Mouse (Mus musculus) midbrain, postnatal 0 days (tissue): ENCODE results near the gene Ccdc184. TPM values are rescaled to one million over a fixed set of nuclear protein-coding genes. Genes with fewer than 3 reads are reported as not detected.
A peak's percentile ranks its signal among the peaks of the same experiment; 100 is the strongest.

ENCODE experiments used
- ATAC-seq: fragments of 200-750 bp; cut with Nextera tagmentation; 2 replicates; pipeline ENCODE4 v1.8.0; 2017; ENCODE audit warnings: moderate number of reproducible peaks, mild to moderate bottlenecking, moderate TSS enrichment, moderate library complexity; ENCODE audit not compliant: low FRiP score
- DNase-seq: peaks from one replicate; pipeline ENCODE4 v3.0.0-alpha.2; 2015; ENCODE audit warnings: low spot score
- H3K27ac ChIP-seq: fragments of 300-500 bp; sonication (generic); 2 replicates; pipeline ENCODE4 v1.5.1; 2014; ENCODE audit warnings: low read depth, mild to moderate bottlenecking, low read length, mixed read lengths
- H3K27me3 ChIP-seq: fragments of 300-500 bp; sonication (generic); 2 replicates; pipeline ENCODE4 v1.6.1; 2014; ENCODE audit warnings: low read length, control low read depth, mixed read lengths; ENCODE audit not compliant: insufficient read depth
- H3K36me3 ChIP-seq: fragments of 300-500 bp; sonication (generic); 2 replicates; pipeline ENCODE4 v1.6.1; 2014; ENCODE audit warnings: low read length, control low read depth, mixed read lengths; ENCODE audit not compliant: insufficient read depth
- H3K4me1 ChIP-seq: fragments of 300-500 bp; sonication (generic); 2 replicates; pipeline ENCODE4 v1.6.1; 2014; ENCODE audit warnings: mild to moderate bottlenecking, control low read depth, antibody characterized with exemption, low read length, mixed read lengths; ENCODE audit not compliant: insufficient read depth
- H3K4me2 ChIP-seq: fragments of 300-500 bp; sonication (generic); 2 replicates; pipeline ENCODE4 v1.6.1; 2014; ENCODE audit warnings: low read depth, mild to moderate bottlenecking, low read length, mixed read lengths; ENCODE audit not compliant: poor library complexity, severe bottlenecking
- H3K4me3 ChIP-seq: fragments of 300-500 bp; sonication (generic); 2 replicates; pipeline ENCODE4 v1.5.1; 2014; ENCODE audit warnings: low read depth, mild to moderate bottlenecking, low read length, moderate library complexity
- H3K9ac ChIP-seq: fragments of 300-500 bp; sonication (generic); replicated peaks from 2 replicates; pipeline ENCODE4 v1.6.1; 2014; ENCODE audit warnings: mild to moderate bottlenecking, low read length, moderate library complexity, mixed read lengths; ENCODE audit not compliant: poor library complexity, severe bottlenecking
- H3K9me3 ChIP-seq: fragments of 300-500 bp; sonication (generic); 2 replicates; pipeline ENCODE4 v1.6.1; 2016; ENCODE audit warnings: low read length, control low read depth
- CTCF ChIP-seq: IDR thresholded peaks from 2 replicates; pipeline ENCODE4 v1.5.1; 2016; ENCODE audit warnings: antibody characterized with exemption, mild to moderate bottlenecking
- WGBS: fragments of 180-500 bp; shearing (Covaris S2); extraction: QIAGEN DNeasy Blood & Tissue Kit; methylation state at CpG from one replicate; pipeline ENCODE4 v1.1.7; 2014; 5-methylcytosine and 5-hydroxymethylcytosine counted together
- polyA plus RNA-seq: library from polyadenylated mRNA; unstranded; fragments of >200 nt; fragmentation: Nextera tagmentation; extraction: Ambion mirVana; gene quantifications from 2 replicates; pipeline ENCODE4 v1.2.1, GENCODE M21; 2015
- total RNA-seq: library from RNA; depleted of rRNA; stranded (reverse); fragments of >200 nt; gene quantifications from 2 replicates; pipeline ENCODE4 v1.2.3, GENCODE M21; 2014

The Ccdc184 gene
- total and polyA plus RNA-seq, 2 experiments from 2014 or later, result 127 to 132 TPM

GRCm38 (mm10) chr15:98152916-98153315 lies 14.0 kb upstream of the Ccdc184 start:
- WGBS, result 51% methylated on average over 7 of the region's 7 CpGs
- 0 out of 2 replicates have a peak overlapping the region, but pooled peaks have one; percentile 18 for H3K27ac ChIP-seq
- no peak overlapping the region for H3K4me3 ChIP-seq
- no peaks in the 10 kb centered on the region for H3K9me3 ChIP-seq
- ATAC-seq (no peak), DNase-seq (no peak)
- H3K36me3 ChIP-seq, result no peaks in the 10 kb centered on the region
- H3K9ac ChIP-seq, result no peak overlapping the region
- H3K4me1 ChIP-seq, result no peaks in the 10 kb centered on the region
- no peaks in the 10 kb centered on the region for H3K27me3 ChIP-seq
- no peak overlapping the region for H3K4me2 ChIP-seq
- no peak for TF ChIP-seq CTCF

- Histone ChIP-seq H3K9me3 (no peaks in the 10 kb centered on the region), H3K27ac (no peak overlapping the region), H3K4me1 (no peaks in the 10 kb centered on the region), H3K9ac (no peak overlapping the region), H3K4me3 (no peak overlapping the region), H3K27me3 (no peaks in the 10 kb centered on the region), H3K36me3 (no peaks in the 10 kb centered on the region), H3K4me2 (no peak overlapping the region)
- peak; percentile 72 for TF ChIP-seq CTCF
- peak; percentile 82 for DNase-seq
- 27% methylated on average over 3 of the region's 3 CpGs for WGBS
- no peak for ATAC-seq
Measured at GRCm38 (mm10) chr15:98153625-98154024, 13.3 kb upstream of the Ccdc184 start.

GRCm38 (mm10) chr15:98154146-98154545 lies 12.8 kb upstream of the Ccdc184 start:
- H3K4me3 ChIP-seq, result no peak overlapping the region
- TF ChIP-seq CTCF, result no peak
- no peak overlapping the region for H3K9ac ChIP-seq
- no peak for ATAC-seq
- no peak overlapping the region for H3K27ac ChIP-seq
- H3K4me2 ChIP-seq, result no peak overlapping the region
- WGBS, result 69% methylated on average over 3 of the region's 4 CpGs
- H3K27me3 ChIP-seq, result no peaks in the 10 kb centered on the region
- H3K9me3 ChIP-seq, result no peaks in the 10 kb centered on the region
- no peak for DNase-seq
- no peaks in the 10 kb centered on the region for H3K4me1 ChIP-seq
- H3K36me3 ChIP-seq, result no peaks in the 10 kb centered on the region

GRCm38 (mm10) chr15:98154631-98155030 lies 12.3 kb upstream of the Ccdc184 start:
- no peak for TF ChIP-seq CTCF
- WGBS, result 77% methylated on average over 3 of the region's 3 CpGs

GRCm38 (mm10) chr15:98155272-98155671 lies 11.7 kb upstream of the Ccdc184 start:
- TF ChIP-seq CTCF, result no peak

More at GRCm38 (mm10) chr15:98154631-98155030, 12.3 kb upstream of the Ccdc184 start:
- Histone ChIP-seq H3K9ac (no peak overlapping the region), H3K4me1 (no peaks in the 10 kb centered on the region), H3K36me3 (no peaks in the 10 kb centered on the region), H3K9me3 (no peaks in the 10 kb centered on the region), H3K27ac (no peak overlapping the region), H3K4me3 (no peak overlapping the region), H3K27me3 (no peaks in the 10 kb centered on the region), H3K4me2 (no peak overlapping the region)
- DNase-seq, result no peak
- ATAC-seq, result no peak

DNA sequence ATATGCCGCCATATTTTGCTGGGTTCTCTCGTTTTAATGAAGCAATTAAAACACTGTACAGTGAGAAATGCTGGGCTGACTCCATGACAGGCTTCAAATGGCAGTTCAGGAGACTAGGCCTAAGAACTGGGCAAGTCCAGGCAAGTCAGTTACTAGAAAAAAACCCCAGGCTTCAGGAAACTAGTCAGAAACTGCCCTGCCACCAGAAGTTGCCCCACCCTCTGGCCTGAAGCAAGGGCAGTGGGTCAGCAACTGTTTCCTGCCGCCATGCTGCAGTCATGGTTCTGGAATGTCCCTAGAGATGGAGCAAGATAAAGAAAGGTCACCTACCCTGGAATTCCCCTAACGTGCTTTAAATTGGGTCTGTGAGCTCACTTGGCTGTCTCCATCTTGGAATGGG lies 11.0 kb upstream of the Ccdc184 start:
- Histone ChIP-seq H3K36me3 (no peaks in the 10 kb centered on the region), H3K4me2 (no peak overlapping the region), H3K4me1 (no peaks in the 10 kb centered on the region), H3K27me3 (no peaks in the 10 kb centered on the region), H3K9ac (no peak overlapping the region), H3K9me3 (no peaks in the 10 kb centered on the region), H3K4me3 (no peak overlapping the region), H3K27ac (no peak overlapping the region)
- ATAC-seq (no peak), DNase-seq (no peak)
- WGBS, result 88% methylated on average over 4 of the region's 4 CpGs
- TF ChIP-seq CTCF, result no peak

More at GRCm38 (mm10) chr15:98155272-98155671, 11.7 kb upstream of the Ccdc184 start:
- Histone ChIP-seq H3K9me3 (no peaks in the 10 kb centered on the region), H3K4me3 (no peak overlapping the region), H3K27me3 (no peaks in the 10 kb centered on the region), H3K36me3 (no peaks in the 10 kb centered on the region), H3K9ac (no peak overlapping the region), H3K4me2 (no peak overlapping the region), H3K27ac (no peak overlapping the region), H3K4me1 (no peaks in the 10 kb centered on the region)
- DNase-seq (no peak), ATAC-seq (no peak)
- WGBS, result 92% methylated on average over 5 of the region's 5 CpGs
